In the genomic region with DNA sequence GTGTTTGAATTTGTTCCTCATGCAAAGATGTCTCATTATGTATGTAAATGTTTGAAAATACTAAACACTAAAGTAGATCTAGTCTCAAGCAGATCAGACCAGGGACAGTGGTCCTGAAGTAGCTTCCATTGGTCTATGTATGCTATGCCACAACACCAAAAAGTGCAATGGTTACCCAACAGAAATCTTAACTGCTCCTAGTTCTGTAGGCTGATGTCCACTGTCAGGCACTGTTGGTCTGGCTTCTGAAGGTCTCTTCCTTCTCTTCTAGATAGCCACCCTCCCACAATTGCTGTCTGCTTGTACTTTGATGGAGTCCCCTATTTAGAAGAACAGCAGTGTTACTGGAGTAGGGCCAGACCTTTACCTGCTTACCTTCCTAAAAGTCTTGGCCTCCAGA, we compare ENCODE assay signal across 9 mouse cellular contexts. TPM values are rescaled to one million over a fixed set of nuclear protein-coding genes. Genes with fewer than 3 reads are reported as not detected.
"Had no signal": no experiment of that assay in that cellular context is flagged by ENCODE, and none has a peak within 500 bp of the region (broad histone marks: within the 10 kb centered on the region; RNA-seq: fewer than 3 reads in every experiment).

No protein-coding gene starts in this region.

RNA-seq across cellular contexts. Expression of gene Zfp981, which starts 57.5 kb away (rescaled TPM):
- polyA plus RNA-seq: heart, embryonic 12.5 days; heart, embryonic 13.5 days; heart, postnatal 0 days; intestine, embryonic 15.5 days; intestine, embryonic 16.5 days; intestine, postnatal 0 days; kidney, adult 2 months; kidney, embryonic 14.5 days; large intestine, adult 2 months had no signal
